Mouse (Mus musculus): Measurements from ENCODE around the gene Trat1.

Gene Trat1

GRCm38 (mm10) chr16:48771971-48772445 is at the start of gene Trat1:
TSS of gene Trat1 (minus strand) at chr16:48772021.
- no peak for DNase-seq

GRCm38 (mm10) chr16:48818524-48818923 is 46.7 kb upstream of the Trat1 start:
- DNase-seq, result no peak

GRCm38 (mm10) chr16:48816695-48817094 is 44.9 kb upstream of the Trat1 start, which contains the start of gene Retnlb:
TSS of gene Retnlb (plus strand) at chr16:48816856.
- DNase-seq, result no peak

- no peak for DNase-seq
Measured at GRCm38 (mm10) chr16:48811881-48812436, 40.1 kb upstream of the Trat1 start.

- no peak for DNase-seq
Measured at GRCm38 (mm10) chr16:48809374-48809773, 37.6 kb upstream of the Trat1 start.

- DNase-seq, result no peak
Measured at GRCm38 (mm10) chr16:48806521-48806920, 34.7 kb upstream of the Trat1 start.

GRCm38 (mm10) chr16:48805412-48805811 is 33.6 kb upstream of the Trat1 start:
- DNase-seq, result no peak

GRCm38 (mm10) chr16:48800906-48801305 is 29.1 kb upstream of the Trat1 start:
- no peak for DNase-seq

- DNase-seq, result no peak
Measured at GRCm38 (mm10) chr16:48799470-48799869, 27.6 kb upstream of the Trat1 start.

GRCm38 (mm10) chr16:48798285-48798684 is 26.5 kb upstream of the Trat1 start:
- DNase-seq, result no peak

GRCm38 (mm10) chr16:48788704-48789185 is 16.9 kb upstream of the Trat1 start:
- DNase-seq, result no peak

GRCm38 (mm10) chr16:48786258-48786657 is 14.4 kb upstream of the Trat1 start:
- no peak for DNase-seq

GRCm38 (mm10) chr16:48777254-48777653 is 5.4 kb upstream of the Trat1 start:
- no peak for DNase-seq

- DNase-seq, result no peak
Measured at GRCm38 (mm10) chr16:48769183-48769582, 2.6 kb downstream of the Trat1 start.

- no peak for DNase-seq
Measured at GRCm38 (mm10) chr16:48760643-48761481, 11.0 kb downstream of the Trat1 start.

GRCm38 (mm10) chr16:48750145-48750827 is 21.5 kb downstream of the Trat1 start:
- DNase-seq, result no peak

- no peak for DNase-seq
Measured at GRCm38 (mm10) chr16:48745418-48745817, 26.4 kb downstream of the Trat1 start.

GRCm38 (mm10) chr16:48745011-48745410 is 26.8 kb downstream of the Trat1 start:
- DNase-seq, result no peak

GRCm38 (mm10) chr16:48741549-48741948 is 30.3 kb downstream of the Trat1 start:
- DNase-seq, result no peak

- DNase-seq, result no peak
Measured at GRCm38 (mm10) chr16:48739974-48740373, 31.8 kb downstream of the Trat1 start.

- DNase-seq, result no peak
Measured at GRCm38 (mm10) chr16:48738429-48738828, 33.4 kb downstream of the Trat1 start.

GRCm38 (mm10) chr16:48736890-48737289 is 34.9 kb downstream of the Trat1 start:
- no peak for DNase-seq

- DNase-seq, result no peak
Measured at GRCm38 (mm10) chr16:48720259-48720658, 51.6 kb downstream of the Trat1 start.

Data from kidney, postnatal 14 days (tissue).